Mouse (Mus musculus): ENCODE data around the gene Asgr2. TPM values are rescaled to one million over a fixed set of nuclear protein-coding genes. Genes with fewer than 3 reads are reported as not detected.
"Not testable (repeated sequence)": the region's sequence is repeated elsewhere in the genome, so short reads cannot be mapped to it uniquely, and the experiment has no call there.

Gene Asgr2
- polyA plus RNA-seq, 1 experiment = 0.23 TPM

DNA sequence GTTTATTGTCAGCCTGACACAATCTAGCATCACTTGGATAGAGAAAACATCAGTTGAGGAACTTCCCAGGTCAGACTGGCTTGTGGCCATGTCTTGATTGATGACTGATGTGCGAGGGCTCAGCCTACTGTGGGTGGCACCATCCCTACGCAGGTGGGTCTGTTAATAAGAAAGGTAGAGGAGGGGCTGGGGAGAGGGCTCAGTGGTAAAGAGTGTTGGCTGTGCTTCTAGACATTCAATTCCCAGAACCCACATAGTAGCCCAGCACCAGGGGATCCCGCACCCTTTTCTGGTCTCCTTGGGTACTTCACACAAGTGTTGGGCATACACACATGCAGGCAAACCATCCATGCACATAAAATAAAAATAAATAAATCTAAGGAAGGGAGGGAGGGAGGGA, 23.5 kb downstream of the Asgr2 start:
- no peak for TF ChIP-seq POLR2A (IDR thresholded peaks at IDR 0.05; ENCODE audit: extremely low read depth, insufficient read depth, low read length)
- no peak for TF ChIP-seq CTCF (IDR thresholded peaks at IDR 0.05; ENCODE audit: extremely low read depth, insufficient read depth, low read length)

DNA sequence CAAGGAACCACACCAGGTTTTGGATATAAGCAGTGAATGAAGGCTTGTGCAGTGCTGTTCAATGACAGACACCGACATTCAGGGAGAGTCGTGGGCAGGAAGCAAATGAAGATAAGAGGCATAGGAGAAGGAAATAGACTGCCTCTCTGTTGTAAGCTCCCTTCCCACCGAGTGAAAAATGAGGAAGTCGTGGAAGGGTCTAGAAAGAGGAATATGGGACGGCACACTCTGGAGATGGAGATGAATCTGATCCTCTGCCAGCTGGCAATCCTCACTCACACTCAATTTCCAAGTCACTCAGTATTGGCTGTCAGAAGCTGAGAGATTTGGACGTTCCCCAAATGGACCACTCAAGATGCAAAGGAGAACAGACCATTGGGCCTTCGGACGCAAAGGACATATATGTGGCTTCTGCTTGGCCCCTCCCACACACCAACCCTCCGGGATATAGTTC, 37.5 kb downstream of the Asgr2 start, which contains the start of gene Mgl2:
Gene Mgl2, plus strand, starts transcription at position 404 of the 454 bp plus-strand sequence.
- no peak within 1 kb of the TSS for H3K27ac ChIP-seq (ENCODE audit: insufficient read depth, low read length)
- TF ChIP-seq POLR2A (IDR thresholded peaks at IDR 0.05; ENCODE audit: extremely low read depth, insufficient read depth, low read length) (no peak), CTCF (IDR thresholded peaks at IDR 0.05; ENCODE audit: extremely low read depth, insufficient read depth, low read length) (no peak)
- no peak within 1 kb of the TSS for H3K4me3 ChIP-seq (ENCODE audit: insufficient read depth, low read length)
- no peaks in the 10 kb centered on the region for H3K4me1 ChIP-seq (ENCODE audit: control insufficient read depth, insufficient read depth, low read length)

More for the DNA sequence above, 23.5 kb downstream of the Asgr2 start:
- Histone ChIP-seq H3K4me3 (ENCODE audit: insufficient read depth, low read length) (no peak overlapping the region), H3K4me1 (ENCODE audit: control insufficient read depth, insufficient read depth, low read length) (no peaks in the 10 kb centered on the region), H3K27ac (ENCODE audit: insufficient read depth, low read length) (no peak overlapping the region)

DNA sequence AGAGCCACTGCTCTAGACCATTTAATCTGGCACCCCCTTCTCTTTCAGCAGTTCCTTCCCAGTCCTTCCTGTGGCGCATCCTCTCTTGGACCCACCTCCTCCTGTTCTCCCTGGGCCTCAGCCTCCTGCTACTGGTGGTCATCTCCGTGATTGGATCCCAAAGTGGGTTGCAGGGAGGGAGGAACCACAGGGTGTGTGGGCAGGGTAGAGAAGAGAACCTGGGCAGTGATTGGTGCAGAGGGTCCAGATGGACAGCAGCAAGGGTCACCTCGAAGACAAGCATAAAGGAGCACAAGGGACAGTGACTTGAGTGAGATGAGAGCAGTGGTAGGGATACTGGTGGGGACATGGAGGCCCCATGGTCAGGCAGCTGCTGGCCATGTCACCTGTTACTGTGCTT, 42.6 kb downstream of the Asgr2 start:
- H3K27ac ChIP-seq (ENCODE audit: insufficient read depth, low read length) = not testable (repeated sequence)

DNA sequence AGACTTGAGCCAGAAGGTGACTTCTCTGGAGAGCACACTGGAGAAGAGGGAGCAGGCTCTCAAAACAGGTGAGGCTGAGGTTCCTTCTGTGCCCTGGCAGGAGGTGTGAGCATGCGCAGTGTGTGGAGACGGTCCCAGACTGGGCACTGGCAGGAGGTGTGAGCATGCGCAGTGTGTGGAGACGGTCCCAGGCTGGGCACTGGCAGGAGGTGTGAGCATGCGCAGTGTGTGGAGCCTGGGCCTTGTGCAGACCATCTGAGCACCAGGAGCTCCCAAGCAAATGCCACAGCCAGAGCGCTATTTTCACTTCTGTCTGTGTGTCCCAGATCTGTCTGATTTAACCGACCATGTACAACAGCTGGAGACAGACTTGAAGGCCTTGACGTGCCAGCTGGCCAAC, 43.5 kb downstream of the Asgr2 start:
- not testable (repeated sequence) for H3K4me3 ChIP-seq (ENCODE audit: insufficient read depth, low read length); H3K27ac ChIP-seq (ENCODE audit: insufficient read depth, low read length); H3K4me1 ChIP-seq (ENCODE audit: control insufficient read depth, insufficient read depth, low read length)

More for the DNA sequence above, 42.6 kb downstream of the Asgr2 start:
- H3K4me1 ChIP-seq (ENCODE audit: control insufficient read depth, insufficient read depth, low read length); H3K4me3 ChIP-seq (ENCODE audit: insufficient read depth, low read length): not testable (repeated sequence)

DNA sequence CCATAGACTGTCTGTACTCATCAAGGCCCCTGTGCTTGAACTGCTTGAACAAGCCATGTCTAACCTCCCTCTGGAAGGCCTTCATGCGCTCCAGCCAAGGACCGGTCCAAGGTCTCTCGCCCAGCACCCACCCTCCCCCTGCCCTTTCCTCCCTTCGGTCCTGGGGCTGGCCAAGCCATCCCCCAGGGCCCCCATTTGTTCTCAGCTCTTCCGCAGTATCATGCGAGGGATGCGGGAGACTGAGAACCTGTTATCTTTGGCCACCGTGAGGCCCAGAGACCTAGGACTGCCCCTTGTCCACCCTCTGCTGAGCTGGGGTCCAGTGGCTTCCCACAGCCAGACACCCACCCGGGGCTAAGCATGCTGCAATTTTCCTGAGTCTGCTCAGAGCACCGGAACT, 46.7 kb downstream of the Asgr2 start:
- Histone ChIP-seq H3K4me3 (ENCODE audit: insufficient read depth, low read length) (no peak overlapping the region), H3K27ac (ENCODE audit: insufficient read depth, low read length) (no peak overlapping the region), H3K4me1 (ENCODE audit: control insufficient read depth, insufficient read depth, low read length) (no peaks in the 10 kb centered on the region)
- TF ChIP-seq CTCF (IDR thresholded peaks at IDR 0.05; ENCODE audit: extremely low read depth, insufficient read depth, low read length) (no peak), POLR2A (IDR thresholded peaks at IDR 0.05; ENCODE audit: extremely low read depth, insufficient read depth, low read length) (no peak)

DNA sequence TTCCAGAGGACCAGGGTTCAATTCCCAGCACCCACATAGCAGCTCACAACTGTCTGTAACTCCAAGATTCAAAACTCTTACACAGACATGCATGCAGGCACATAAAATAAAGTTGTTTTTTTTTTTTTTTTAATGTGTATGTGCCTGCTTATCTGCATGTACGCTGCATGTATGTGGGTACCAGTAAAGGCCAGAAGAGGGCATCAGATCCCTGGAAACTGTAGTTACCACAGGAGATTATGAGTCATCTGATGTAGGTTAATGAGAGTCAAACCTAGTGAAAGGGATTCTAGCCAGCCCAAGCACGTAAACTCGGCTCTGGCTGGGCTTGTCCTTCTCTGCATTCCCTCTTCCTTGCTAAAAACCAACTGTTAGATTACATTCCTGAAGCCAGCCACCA, 58.6 kb downstream of the Asgr2 start:
- Histone ChIP-seq H3K4me3 (ENCODE audit: insufficient read depth, low read length) (no peak overlapping the region), H3K4me1 (ENCODE audit: control insufficient read depth, insufficient read depth, low read length) (no peaks in the 10 kb centered on the region), H3K27ac (ENCODE audit: insufficient read depth, low read length) (no peak overlapping the region)
- TF ChIP-seq POLR2A (IDR thresholded peaks at IDR 0.05; ENCODE audit: extremely low read depth, insufficient read depth, low read length) = no peak
- TF ChIP-seq CTCF (IDR thresholded peaks at IDR 0.05; ENCODE audit: extremely low read depth, insufficient read depth, low read length) = no peak

Other genes with a start within 250 kb of the Asgr2 start
- gene Plscr3, start 246.3 kb upstream of the Asgr2 start, polyA plus RNA-seq (2012; rRNA removed) = 35.3 and 36.5 TPM in 2 replicates
- 0.08 and 0.25 TPM in 2 replicates for gene Tnk1, start 233.9 kb upstream of the Asgr2 start, polyA plus RNA-seq (2012; rRNA removed)
- gene Tmem95, start 214.6 kb upstream of the Asgr2 start, polyA plus RNA-seq (2012; rRNA removed) = not detected in 2 replicates
- gene Kctd11, start 211.2 kb upstream of the Asgr2 start, polyA plus RNA-seq (2012; rRNA removed) = 1.5 and 1.7 TPM in 2 replicates
- 0.13 and 0.26 TPM in 2 replicates for gene Acap1, start 197.1 kb upstream of the Asgr2 start, polyA plus RNA-seq (2012; rRNA removed)
- gene 2810408A11Rik, start 191.7 kb upstream of the Asgr2 start, polyA plus RNA-seq (2012; rRNA removed) = 0.19 and 0.38 TPM in 2 replicates
- 98.3 and 107 TPM in 2 replicates for gene Neurl4, start 191.6 kb upstream of the Asgr2 start, polyA plus RNA-seq (2012; rRNA removed)
- gene Gps2, start 178.8 kb upstream of the Asgr2 start, polyA plus RNA-seq (2012; rRNA removed) = 53.5 and 55.2 TPM in 2 replicates
- 577 and 581 TPM in 2 replicates for gene Eif5a, start 170.7 kb upstream of the Asgr2 start, polyA plus RNA-seq (2012; rRNA removed)
- 18.1 and 21.1 TPM in 2 replicates for gene Ybx2, start 156.8 kb upstream of the Asgr2 start, polyA plus RNA-seq (2012; rRNA removed)
- gene Slc2a4, start 144.5 kb upstream of the Asgr2 start, polyA plus RNA-seq (2012; rRNA removed) = 1.5 and 1.7 TPM in 2 replicates
- gene Cldn7, start 127.9 kb upstream of the Asgr2 start, polyA plus RNA-seq (2012; rRNA removed) = not detected in 2 replicates
- 121 and 139 TPM in 2 replicates for gene Ctdnep1, start 111.5 kb upstream of the Asgr2 start, polyA plus RNA-seq (2012; rRNA removed)
- gene Elp5, start 110.1 kb upstream of the Asgr2 start, polyA plus RNA-seq (2012; rRNA removed) = 121 and 126 TPM in 2 replicates
- gene Gabarap, start 101.5 kb upstream of the Asgr2 start, polyA plus RNA-seq (2012; rRNA removed) = 330 and 334 TPM in 2 replicates
- 37.6 and 38.2 TPM in 2 replicates for gene Phf23, start 96.9 kb upstream of the Asgr2 start, polyA plus RNA-seq (2012; rRNA removed)
- 26.9 and 30.4 TPM in 2 replicates for gene Dvl2, start 92.0 kb upstream of the Asgr2 start, polyA plus RNA-seq (2012; rRNA removed)
- 66.5 and 71.6 TPM in 2 replicates for gene Acadvl, start 77.2 kb upstream of the Asgr2 start, polyA plus RNA-seq (2012; rRNA removed)
- gene Dlg4, start 75.7 kb upstream of the Asgr2 start, polyA plus RNA-seq (2012; rRNA removed) = 816 and 828 TPM in 2 replicates
- 2.3 and 3.5 TPM in 2 replicates for gene Asgr1, start 38.6 kb upstream of the Asgr2 start, polyA plus RNA-seq (2012; rRNA removed)
- gene Mgl2, start 37.7 kb downstream of the Asgr2 start, polyA plus RNA-seq (2012; rRNA removed) = 0.63 and 0.95 TPM in 2 replicates
- 1.1 and 1.6 TPM in 2 replicates for gene Clec10a, start 63.6 kb downstream of the Asgr2 start, polyA plus RNA-seq (2012; rRNA removed)
- gene Slc16a11, start 120.1 kb downstream of the Asgr2 start, polyA plus RNA-seq (2012; rRNA removed) = 57.4 and 62.1 TPM in 2 replicates
- gene Slc16a13, start 128.4 kb downstream of the Asgr2 start, polyA plus RNA-seq (2012; rRNA removed) = 6.2 and 6.3 TPM in 2 replicates
- gene Bcl6b, start 137.2 kb downstream of the Asgr2 start, polyA plus RNA-seq (2012; rRNA removed) = 1.2 and 1.4 TPM in 2 replicates
- gene 0610010K14Rik, start 145.3 kb downstream of the Asgr2 start, polyA plus RNA-seq (2012; rRNA removed) = 65.5 and 68.4 TPM in 2 replicates
- 10.0 and 10.4 TPM in 2 replicates for gene Gm21988, start 147.2 kb downstream of the Asgr2 start, polyA plus RNA-seq (2012; rRNA removed)
- gene Rnasek, start 147.2 kb downstream of the Asgr2 start, polyA plus RNA-seq (2012; rRNA removed) = 330 and 337 TPM in 2 replicates
- 1.5 and 1.6 TPM in 2 replicates for gene Alox12, start 162.7 kb downstream of the Asgr2 start, polyA plus RNA-seq (2012; rRNA removed)
- gene Alox12e, start 230.0 kb downstream of the Asgr2 start, polyA plus RNA-seq (2012; rRNA removed) = 0.08 TPM in 1 of 2 replicates, not detected in the other